Mouse (Mus musculus) ES-Bruce4 (cell line): ENCODE results near the gene Entpd7. TPM values are rescaled to one million over a fixed set of nuclear protein-coding genes. Genes with fewer than 3 reads are reported as not detected.

ENCODE experiments used
- H3K27ac ChIP-seq: 2 replicates; pipeline ENCODE4 v1.5.1; 2012; ENCODE audit warnings: low read length, inconsistent platforms; ENCODE audit not compliant: insufficient read depth
- H3K27me3 ChIP-seq: 2 replicates; pipeline ENCODE4 v1.6.1; 2012; ENCODE audit warnings: mild to moderate bottlenecking, low read length, inconsistent platforms; ENCODE audit not compliant: control insufficient read depth, poor library complexity, insufficient read depth, severe bottlenecking
- H3K36me3 ChIP-seq: 2 replicates; pipeline ENCODE4 v1.6.1; 2012; ENCODE audit warnings: inconsistent platforms, mild to moderate bottlenecking, low read length, moderate library complexity; ENCODE audit not compliant: control insufficient read depth, poor library complexity, insufficient read depth, severe bottlenecking
- H3K4me1 ChIP-seq: one replicate; pipeline ENCODE4 v1.8.1; 2011; ENCODE audit warnings: low read length; ENCODE audit not compliant: control insufficient read depth, insufficient read depth
- H3K4me3 ChIP-seq: 2 replicates; pipeline ENCODE4 v1.5.1; 2011; ENCODE audit warnings: low read depth, mild to moderate bottlenecking, low read length
- H3K9ac ChIP-seq: 2 replicates; pipeline ENCODE4 v1.6.1; 2012; ENCODE audit warnings: low read depth, mild to moderate bottlenecking, inconsistent platforms; ENCODE audit not compliant: poor library complexity, severe bottlenecking
- H3K9me3 ChIP-seq: replicated peaks from 2 replicates; pipeline ENCODE4 v1.6.1; 2012; ENCODE audit warnings: mild to moderate bottlenecking, low read length, inconsistent platforms; ENCODE audit not compliant: control insufficient read depth, poor library complexity, insufficient read depth, severe bottlenecking
- CTCF ChIP-seq: IDR thresholded peaks from one replicate; pipeline ENCODE4 v1.8.1; 2011; ENCODE audit warnings: low read depth, low read length
- EP300 ChIP-seq: IDR thresholded peaks from 2 replicates; pipeline ENCODE4 v1.6.1; 2011; ENCODE audit warnings: low read depth, low read length; ENCODE audit not compliant: insufficient read depth
- POLR2A ChIP-seq: IDR thresholded peaks from one replicate; pipeline ENCODE4 v1.8.1; 2011; ENCODE audit warnings: low read length; ENCODE audit not compliant: insufficient read depth
- polyA plus RNA-seq: library from polyadenylated mRNA; stranded (reverse); fragments of >200 nt; gene quantifications from 2 replicates; pipeline ENCODE4 v1.2.4, GENCODE M21; 2011; ENCODE audit warnings: low read depth; ENCODE audit not compliant: missing spikeins, insufficient read depth, insufficient read length

Entpd7 gene
- 6.5 and 8.8 TPM in 2 replicates for polyA plus RNA-seq

- Histone ChIP-seq H3K4me3 (peak within 1 kb of the TSS; percentile 93), H3K4me1 (no peaks in the 10 kb centered on the region), H3K9me3 (no peaks in the 10 kb centered on the region), H3K36me3 (no peaks in the 10 kb centered on the region), H3K9ac (peak within 1 kb of the TSS; percentile 55), H3K27ac (no peak within 1 kb of the TSS), H3K27me3 (no peaks in the 10 kb centered on the region)
- TF ChIP-seq EP300 (no peak), POLR2A (peak; percentile 71), CTCF (no peak)
Measured at GRCm38 (mm10) chr19:43689419-43690246, at the start of gene Entpd7. Entpd7 (plus strand) TSS chr19:43689672.

DNA sequence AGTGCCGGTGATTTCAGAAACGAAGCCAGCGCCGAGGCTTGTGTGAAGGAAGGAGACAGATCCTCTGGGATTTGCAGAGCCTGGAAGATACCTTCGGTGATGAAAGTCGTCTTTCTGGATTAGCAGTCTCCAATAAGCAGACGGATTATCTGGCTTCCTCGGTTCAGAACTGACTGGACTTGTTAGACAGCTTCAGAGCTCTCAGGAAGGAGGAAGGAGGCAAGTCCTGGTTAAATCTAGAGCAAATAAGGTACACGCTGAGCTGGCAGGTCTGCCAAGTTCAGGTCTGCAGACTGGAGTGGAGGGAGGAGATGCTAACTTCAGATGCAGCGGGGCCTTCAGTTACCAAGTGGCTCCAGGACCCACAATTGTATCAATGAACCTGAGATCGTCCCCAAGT, 47.6 kb upstream of the Entpd7 start:
- H3K4me3 ChIP-seq, result no peak overlapping the region
- H3K9ac ChIP-seq, result no peak overlapping the region
- no peak for TF ChIP-seq POLR2A
- no peak for TF ChIP-seq CTCF
- no peak for TF ChIP-seq EP300
- H3K9me3 ChIP-seq, result no peaks in the 10 kb centered on the region
- no peak overlapping the region for H3K27ac ChIP-seq
- no peaks in the 10 kb centered on the region for H3K27me3 ChIP-seq
- H3K36me3 ChIP-seq, result no peaks in the 10 kb centered on the region
- H3K4me1 ChIP-seq, result peaks cover 4% of the 10 kb centered on the region

DNA sequence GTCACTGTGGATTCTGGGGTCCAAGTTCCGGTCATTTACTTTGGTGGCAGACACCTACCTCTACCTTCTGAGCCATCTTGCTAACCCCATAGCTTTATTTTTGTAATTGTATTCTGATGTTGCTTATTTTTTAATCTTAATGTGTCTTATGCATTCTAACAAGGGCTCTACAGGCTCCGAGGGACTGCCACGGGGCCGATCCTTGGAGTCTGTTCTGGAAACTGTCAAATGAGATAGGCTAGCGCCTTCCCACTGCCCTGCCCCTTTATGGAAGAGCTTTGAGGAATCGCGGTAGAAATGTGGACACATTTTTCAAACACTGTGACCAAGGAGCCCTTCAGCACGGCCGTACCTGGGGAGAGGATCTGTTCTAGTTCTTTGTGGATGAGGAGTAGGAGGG, 46.6 kb upstream of the Entpd7 start:
- no peak overlapping the region for H3K4me3 ChIP-seq
- no peak overlapping the region for H3K9ac ChIP-seq
- no peaks in the 10 kb centered on the region for H3K36me3 ChIP-seq
- H3K27ac ChIP-seq, result no peak overlapping the region
- H3K9me3 ChIP-seq, result no peaks in the 10 kb centered on the region
- no peaks in the 10 kb centered on the region for H3K27me3 ChIP-seq
- TF ChIP-seq POLR2A (no peak), CTCF (no peak), EP300 (no peak)
- peaks cover 6% of the 10 kb centered on the region for H3K4me1 ChIP-seq

DNA sequence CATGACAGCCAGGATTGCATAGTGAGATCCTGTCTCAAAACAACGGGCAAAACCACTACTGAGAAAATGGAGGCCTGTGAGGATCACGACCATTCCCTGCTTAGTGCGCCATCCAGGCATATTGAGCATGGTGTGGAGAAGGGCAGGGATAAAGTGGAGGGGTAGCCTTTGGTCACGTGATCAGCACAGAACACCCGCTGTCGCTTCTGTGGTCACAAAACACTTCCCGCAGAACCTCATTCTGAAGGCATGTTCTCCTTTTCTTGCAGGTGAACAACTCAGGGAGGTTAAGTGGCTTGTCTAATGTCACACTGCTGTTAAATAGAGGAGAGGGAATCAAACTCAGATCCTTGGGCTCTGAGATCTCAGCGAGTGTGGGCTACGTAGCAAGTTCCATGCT, 44.0 kb upstream of the Entpd7 start:
- Histone ChIP-seq H3K4me3 (no peak overlapping the region), H3K4me1 (peaks cover 6% of the 10 kb centered on the region), H3K9me3 (no peaks in the 10 kb centered on the region), H3K9ac (no peak overlapping the region), H3K27ac (no peak overlapping the region), H3K36me3 (no peaks in the 10 kb centered on the region), H3K27me3 (no peaks in the 10 kb centered on the region)
- no peak for TF ChIP-seq CTCF

GRCm38 (mm10) chr19:43646852-43647251, 42.6 kb upstream of the Entpd7 start:
- no peak overlapping the region for H3K4me3 ChIP-seq
- H3K27ac ChIP-seq, result no peak overlapping the region
- no peaks in the 10 kb centered on the region for H3K27me3 ChIP-seq
- H3K4me1 ChIP-seq, result peaks cover 6% of the 10 kb centered on the region
- TF ChIP-seq EP300 (no peak), CTCF (no peak), POLR2A (no peak)
- no peak overlapping the region for H3K9ac ChIP-seq
- no peaks in the 10 kb centered on the region for H3K36me3 ChIP-seq
- H3K9me3 ChIP-seq, result no peaks in the 10 kb centered on the region

DNA sequence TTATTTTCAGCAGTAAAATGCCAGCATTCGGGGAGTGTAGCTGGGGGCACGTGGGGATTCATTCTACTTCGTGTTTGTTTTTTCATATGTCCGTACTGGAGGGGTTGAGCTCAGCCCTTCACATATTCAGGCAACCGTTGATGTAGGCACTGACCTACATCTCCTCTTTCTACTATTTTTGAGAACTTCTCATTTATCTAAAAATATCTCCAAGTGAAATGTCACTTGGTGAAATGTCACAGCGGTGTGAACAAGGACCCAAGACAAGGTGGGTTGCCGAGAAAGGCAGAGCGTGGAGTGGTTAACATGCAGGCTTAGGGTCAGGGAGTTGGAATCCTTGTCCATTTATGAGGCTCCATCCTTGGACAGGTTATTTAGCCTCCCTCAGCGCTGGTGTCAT, 42.2 kb upstream of the Entpd7 start:
- Histone ChIP-seq H3K4me3 (no peak overlapping the region), H3K9me3 (no peaks in the 10 kb centered on the region), H3K36me3 (no peaks in the 10 kb centered on the region), H3K9ac (no peak overlapping the region), H3K27me3 (no peaks in the 10 kb centered on the region), H3K27ac (no peak overlapping the region), H3K4me1 (peaks cover 6% of the 10 kb centered on the region)
- no peak for TF ChIP-seq POLR2A
- TF ChIP-seq EP300, result no peak
- TF ChIP-seq CTCF, result no peak
